Comparison of ENCODE assay signal across 28 mouse cellular contexts in the genomic region with DNA sequence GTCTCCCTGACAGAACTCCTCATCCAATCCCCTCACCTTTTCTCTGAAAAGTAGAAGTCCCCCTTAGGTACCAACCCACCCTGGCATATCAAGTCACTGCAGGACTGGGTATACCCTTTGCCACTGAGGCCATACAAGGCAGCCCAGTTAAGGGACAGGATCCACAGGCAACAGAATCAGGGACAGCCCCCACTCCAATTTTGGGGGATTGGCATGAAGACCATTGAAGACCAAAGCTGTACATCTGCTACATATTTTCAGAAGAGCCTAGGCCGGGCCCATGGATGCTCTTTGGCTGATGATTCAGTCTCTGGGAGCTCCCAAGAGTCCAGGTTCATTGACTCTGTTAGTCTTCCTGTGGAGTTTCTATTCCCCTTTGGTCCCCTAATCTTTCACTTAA.
"Had no signal": no experiment of that assay in that cellular context is flagged by ENCODE, and none has a peak within 500 bp of the region (broad histone marks: within the 10 kb centered on the region; RNA-seq: fewer than 3 reads in every experiment).

No protein-coding gene starts in this region.

- DNase-seq: heart, postnatal 10 days; heart, postnatal 14 days; heart, postnatal 36 days; kidney, adult 11 months; kidney, adult 18-20 months; kidney, adult 2 months; kidney, adult 8-10 months; kidney, adult 9 months; kidney, postnatal 10 days; kidney, postnatal 14 days; kidney, postnatal 36 days; kidney, postnatal 4 days; layer of hippocampus, adult 9-11 months; layer of hippocampus, postnatal 36 days had no signal

- H3K27me3 ChIP-seq: heart, embryonic 12.5 days; heart, embryonic 13.5 days; heart, embryonic 15.5 days; hindbrain, embryonic 12.5 days; hindbrain, embryonic 13.5 days; hindbrain, embryonic 15.5 days; intestine, embryonic 15.5 days; kidney, embryonic 15.5 days had no signal

- H3K27ac ChIP-seq: heart, embryonic 13.5 days; heart, embryonic 15.5 days; hindbrain, embryonic 10.5 days; hindbrain, embryonic 12.5 days; hindbrain, embryonic 13.5 days; hindbrain, embryonic 14.5 days; hindbrain, embryonic 15.5 days; hindbrain, postnatal 0 days; intestine, embryonic 15.5 days; kidney, embryonic 15.5 days; kidney, postnatal 0 days; layer of hippocampus, adult 2 months; left cerebral cortex, adult 2 months had no signal

- H3K36me3 ChIP-seq: heart, embryonic 12.5 days; heart, embryonic 13.5 days; heart, embryonic 15.5 days; hindbrain, embryonic 10.5 days; hindbrain, embryonic 12.5 days; hindbrain, embryonic 13.5 days; hindbrain, embryonic 15.5 days; intestine, embryonic 15.5 days; kidney, embryonic 15.5 days had no signal

- H3K9me3 ChIP-seq: heart, embryonic 15.5 days; hindbrain, embryonic 13.5 days; hindbrain, embryonic 15.5 days; intestine, embryonic 15.5 days had no signal

- H3K4me3 ChIP-seq: heart, embryonic 12.5 days; heart, embryonic 13.5 days; heart, embryonic 15.5 days; hindbrain, embryonic 10.5 days; hindbrain, embryonic 12.5 days; hindbrain, embryonic 13.5 days; hindbrain, embryonic 15.5 days; intestine, embryonic 15.5 days; kidney, embryonic 15.5 days; layer of hippocampus, adult 2 months; left cerebral cortex, adult 2 months had no signal

- H3K4me1 ChIP-seq: heart, embryonic 12.5 days; heart, embryonic 13.5 days; heart, embryonic 15.5 days; hindbrain, embryonic 10.5 days; hindbrain, embryonic 12.5 days; hindbrain, embryonic 13.5 days; hindbrain, embryonic 15.5 days; intestine, embryonic 15.5 days; kidney, embryonic 15.5 days had no signal
